In the genomic region with DNA sequence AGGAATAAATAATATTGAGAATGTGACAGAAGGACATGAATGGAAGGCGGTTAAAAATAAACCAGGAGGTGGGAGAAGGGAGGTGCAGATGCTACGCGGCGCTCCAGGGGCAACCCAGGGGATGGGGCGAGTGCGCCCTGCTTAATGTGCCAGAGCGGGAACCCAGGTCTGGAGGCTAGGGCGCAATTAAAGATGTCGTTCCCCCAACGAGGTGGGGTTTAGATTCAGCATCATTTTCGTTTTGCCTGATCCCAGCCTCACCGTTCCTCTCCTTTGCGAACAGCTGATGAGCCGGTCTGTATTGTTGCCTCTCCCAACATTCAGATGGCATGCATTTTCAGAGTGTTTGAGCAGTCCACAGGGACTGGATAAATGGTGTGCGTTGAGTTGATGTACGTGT, we compare ENCODE assay signal across 8 mouse cellular contexts. TPM values are rescaled to one million over a fixed set of nuclear protein-coding genes. Genes with fewer than 3 reads are reported as not detected.
DNase-seq lines count a peak whose midpoint lies in the region; ATAC-seq and TF ChIP-seq lines count a peak whose summit lies in the region.

No protein-coding gene starts in this region.

- H3K9ac ChIP-seq in heart, adult 2 months (ENCODE audit: low read depth, low read length): no peak overlapping the region
- H3K9ac ChIP-seq in forebrain, embryonic 16.5 days (replicated peaks; ENCODE audit: low read depth, low read length): peak overlapping the region; percentile 52

- no peaks in the 10 kb centered on the region for H3K36me3 ChIP-seq in heart, adult 2 months (ENCODE audit: control insufficient read depth, insufficient read depth, low read length)
- H3K36me3 ChIP-seq in forebrain, embryonic 16.5 days (ENCODE audit: control insufficient read depth, insufficient read depth): no peaks in the 10 kb centered on the region
- no peaks in the 10 kb centered on the region for H3K36me3 ChIP-seq in limb, embryonic 10.5 days

- H3K27me3 ChIP-seq in heart, adult 2 months (ENCODE audit: control insufficient read depth, insufficient read depth, low read length): no peaks in the 10 kb centered on the region
- no peaks in the 10 kb centered on the region for H3K27me3 ChIP-seq in forebrain, embryonic 16.5 days (replicated peaks; ENCODE audit: control insufficient read depth, insufficient read depth, low read length)
- H3K27me3 ChIP-seq in limb, embryonic 10.5 days (ENCODE audit: low read depth, poor library complexity, severe bottlenecking): peaks cover 44% of the 10 kb centered on the region

- intact Hi-C loops in heart, adult 2 months (cut with DNase I): no loop called here
- intact Hi-C loops in gastrocnemius, postnatal 14 days (cut with DNase I; ENCODE audit: low total_unique reads): no loop called here

- TF ChIP-seq POLR2A in heart, adult 2 months (IDR thresholded peaks at IDR 0.05; ENCODE audit: insufficient read depth, low read depth, low read length): no peak

- peak; percentile 63 for ATAC-seq in forebrain, embryonic 16.5 days

- TF ChIP-seq EP300 in heart, adult 2 months (IDR thresholded peaks at IDR 0.05; ENCODE audit: insufficient read depth, low read depth, low read length): no peak

- no peaks in the 10 kb centered on the region for H3K79me2 ChIP-seq in heart, adult 2 months (replicated peaks; ENCODE audit: control insufficient read depth, insufficient read depth, low read length)

- H3K9me3 ChIP-seq in forebrain, embryonic 16.5 days (ENCODE audit: control insufficient read depth, low read length): no peaks in the 10 kb centered on the region
- H3K9me3 ChIP-seq in limb, embryonic 10.5 days (replicated peaks): no peaks in the 10 kb centered on the region

- no peak for DNase-seq in heart, adult 2 months
- no peak for DNase-seq in heart, adult 8-10 months (ENCODE audit: low spot score)
- DNase-seq in MN1 (ENCODE audit: low spot score): peak; percentile 35
- peak; percentile 30 for DNase-seq in limb, embryonic 10.5 days (ENCODE audit: low spot score)
- peak; percentile 33 for DNase-seq in right cerebral cortex, postnatal 14 days
- no peak for DNase-seq in gastrocnemius, adult 8-10 months (ENCODE audit: low spot score in 2 of 2)
- no peak for DNase-seq in gastrocnemius, postnatal 14 days

- 6% methylated on average over 16 of the region's 16 CpGs for WGBS in heart, adult 2 months
- WGBS in forebrain, embryonic 16.5 days: 1% methylated on average over 16 of the region's 16 CpGs
- WGBS in limb, embryonic 10.5 days: 4% methylated on average over 16 of the region's 16 CpGs

- H3K4me1 ChIP-seq in heart, adult 2 months (ENCODE audit: control insufficient read depth, insufficient read depth, low read length): no peaks in the 10 kb centered on the region
- no peaks in the 10 kb centered on the region; the same call in 1 of the 2 replicates for H3K4me1 ChIP-seq in forebrain, embryonic 16.5 days (replicated peaks; ENCODE audit: control insufficient read depth, insufficient read depth, low read length)
- peaks cover 15% of the 10 kb centered on the region for H3K4me1 ChIP-seq in limb, embryonic 10.5 days

- no peak for TF ChIP-seq CTCF in heart, adult 2 months (IDR thresholded peaks at IDR 0.05)

- peak overlapping the region; percentile 20; the same call in 1 of the 2 replicates for H3K27ac ChIP-seq in heart, adult 2 months
- no peak overlapping the region; the same call in 1 of the 2 replicates for H3K27ac ChIP-seq in forebrain, embryonic 16.5 days (ENCODE audit: low read length)
- H3K27ac ChIP-seq in limb, embryonic 10.5 days: no peak overlapping the region

- H3K4me2 ChIP-seq in forebrain, embryonic 16.5 days (ENCODE audit: low read length): peak overlapping the region; percentile 99

- peak overlapping the region; percentile 44 for H3K4me3 ChIP-seq in heart, adult 2 months
- H3K4me3 ChIP-seq in forebrain, embryonic 16.5 days (replicated peaks; ENCODE audit: low read length): peak overlapping the region; percentile 65
- H3K4me3 ChIP-seq in limb, embryonic 10.5 days: peak overlapping the region; percentile 50

RNA-seq across cellular contexts. Expression of a gene that starts 0.7 kb away (rescaled TPM):
- total RNA-seq in heart, adult 2 months (2021): 1 to 10 TPM; 1.0 to 2.5 TPM
- polyA plus RNA-seq in heart, adult 2 months (2012; rRNA removed): 1.2 and 1.3 TPM in 2 replicates
- total RNA-seq in heart, adult 8-10 months (2022): 1 to 10 TPM; 1.2 to 1.7 (median 1.6) TPM
- 3.7 and 6.2 TPM in 2 replicates for polyA plus RNA-seq in forebrain, embryonic 16.5 days (2015; fragmentation: Nextera tagmentation; extraction: Ambion mirVana)
- 0.05 and 0.06 TPM in 2 replicates for polyA plus RNA-seq in limb, embryonic 10.5 days (2016; fragmentation: Nextera tagmentation; extraction: Ambion mirVana)
- not detected for total RNA-seq in gastrocnemius, adult 8-10 months (2022)
- total RNA-seq in gastrocnemius, postnatal 14 days (2021): under 1 TPM in 1 of 2 experiments, not detected in 1; 0.04 TPM

Comparison
In these comparisons a context has a peak if more than half of its experiments do, and no peak if none do; other contexts are left out.
1. DNase-seq: peak in MN1 (single experiment), limb, embryonic 10.5 days (single experiment) and right cerebral cortex, postnatal 14 days (single experiment); none in heart, adult 2 months (0 of 2), heart, adult 8-10 months (single experiment), gastrocnemius, adult 8-10 months (0 of 2) and gastrocnemius, postnatal 14 days (single experiment).
2. Peak in every context shown above with its lines, with median percentiles within 50 percentile points of each other: H3K4me3 ChIP-seq.